In the genomic region with DNA sequence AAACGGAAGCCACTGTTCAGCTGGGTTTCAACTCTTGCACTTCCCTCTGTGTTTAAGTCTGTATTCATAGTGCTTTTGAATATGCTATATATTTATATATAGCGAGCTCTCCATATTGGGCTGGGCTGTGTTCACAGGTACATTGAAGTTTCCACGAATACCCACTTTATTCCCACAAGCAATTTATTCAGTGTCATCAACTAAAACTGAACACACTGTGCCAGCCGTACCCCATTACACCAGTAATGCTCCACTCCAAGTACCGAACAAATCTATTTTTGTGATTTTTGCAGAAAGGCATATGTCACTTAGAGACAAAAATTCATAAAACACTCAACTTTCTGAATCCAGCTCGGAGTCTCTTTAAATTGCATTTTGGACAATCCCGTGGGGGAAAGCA, we compare ENCODE assay signal across 26 mouse cellular contexts.
"Had no signal": no experiment of that assay in that cellular context is flagged by ENCODE, and none has a peak within 500 bp of the region (broad histone marks: within the 10 kb centered on the region; RNA-seq: fewer than 3 reads in every experiment).

No protein-coding gene starts in this region.

- DNase-seq: forebrain, postnatal 0 days; gastrocnemius, postnatal 10 days; gastrocnemius, postnatal 25 days; heart, adult 18-20 months; heart, postnatal 10 days; heart, postnatal 4 days; kidney, adult 11 months; kidney, adult 2 months; kidney, adult 9 months; kidney, postnatal 14 days; kidney, postnatal 36 days; layer of hippocampus, postnatal 36 days; left cerebral cortex, postnatal 4 days had no signal

- H3K27ac ChIP-seq: heart, embryonic 10.5 days; hindbrain, embryonic 10.5 days; hindbrain, embryonic 12.5 days; hindbrain, embryonic 15.5 days; hindbrain, postnatal 0 days; kidney, embryonic 15.5 days; kidney, postnatal 0 days; limb, embryonic 13.5 days; limb, embryonic 15.5 days; liver, embryonic 12.5 days; liver, embryonic 14.5 days had no signal

- H3K4me1 ChIP-seq: heart, embryonic 10.5 days; heart, embryonic 12.5 days; hindbrain, embryonic 10.5 days; hindbrain, embryonic 12.5 days; hindbrain, embryonic 15.5 days; kidney, embryonic 15.5 days; limb, embryonic 15.5 days; liver, embryonic 12.5 days had no signal

- H3K9me3 ChIP-seq: heart, embryonic 10.5 days; heart, embryonic 12.5 days; hindbrain, embryonic 10.5 days; hindbrain, embryonic 12.5 days; hindbrain, embryonic 15.5 days; kidney, embryonic 15.5 days; limb, embryonic 13.5 days; limb, embryonic 15.5 days; liver, embryonic 12.5 days had no signal

- H3K9ac ChIP-seq: forebrain, postnatal 0 days; heart, embryonic 12.5 days; hindbrain, embryonic 12.5 days; hindbrain, embryonic 15.5 days; kidney, embryonic 15.5 days; limb, embryonic 13.5 days; limb, embryonic 15.5 days; liver, embryonic 12.5 days; liver, embryonic 14.5 days had no signal

- ATAC-seq: forebrain, postnatal 0 days; hindbrain, postnatal 0 days; intestine, embryonic 16.5 days; liver, embryonic 12.5 days had no signal

- H3K36me3 ChIP-seq: heart, embryonic 10.5 days; heart, embryonic 12.5 days; hindbrain, embryonic 10.5 days; hindbrain, embryonic 12.5 days; hindbrain, embryonic 15.5 days; kidney, embryonic 15.5 days; limb, embryonic 13.5 days; limb, embryonic 15.5 days; liver, embryonic 12.5 days had no signal

- H3K4me3 ChIP-seq: heart, embryonic 10.5 days; heart, embryonic 12.5 days; hindbrain, embryonic 10.5 days; hindbrain, embryonic 12.5 days; hindbrain, embryonic 15.5 days; kidney, embryonic 15.5 days; limb, embryonic 13.5 days; limb, embryonic 15.5 days; liver, embryonic 12.5 days had no signal

- H3K27me3 ChIP-seq: heart, embryonic 12.5 days; hindbrain, embryonic 12.5 days; hindbrain, embryonic 15.5 days; kidney, embryonic 15.5 days; limb, embryonic 13.5 days; limb, embryonic 15.5 days; liver, embryonic 12.5 days had no signal

- H3K4me2 ChIP-seq: heart, embryonic 12.5 days; hindbrain, embryonic 12.5 days; hindbrain, embryonic 15.5 days; kidney, embryonic 15.5 days; limb, embryonic 13.5 days; limb, embryonic 15.5 days; liver, embryonic 12.5 days had no signal
